Mouse (Mus musculus): ENCODE measurements around the gene Slc30a7. TPM values are rescaled to one million over a fixed set of nuclear protein-coding genes. Genes with fewer than 3 reads are reported as not detected.

Slc30a7 gene
- polyA plus RNA-seq, 1 experiment from 2014 or later, result 27.8 TPM

GRCm38 (mm10) chr3:116025701-116026100, 18.5 kb upstream of the Slc30a7 start:
- 95% methylated on average over 10 of the region's 10 CpGs for WGBS
- DNase-seq (ENCODE audit: low spot score) (no peak), ATAC-seq (replicated peaks; ENCODE audit: low FRiP score) (no peak)
- H3K4me2 ChIP-seq, result no peak overlapping the region
- H3K9ac ChIP-seq (ENCODE audit: low read depth, low read length), result no peak overlapping the region
- no peak overlapping the region for H3K27ac ChIP-seq (ENCODE audit: low read depth, low read length)
- H3K36me3 ChIP-seq (ENCODE audit: control insufficient read depth, insufficient read depth, low read length), result no peaks in the 10 kb centered on the region
- H3K27me3 ChIP-seq (replicated peaks; ENCODE audit: control insufficient read depth, insufficient read depth, low read length), result no peaks in the 10 kb centered on the region
- no peaks in the 10 kb centered on the region for H3K4me1 ChIP-seq (replicated peaks; ENCODE audit: control insufficient read depth, insufficient read depth, low read length)
- no peaks in the 10 kb centered on the region for H3K9me3 ChIP-seq (ENCODE audit: control insufficient read depth, low read length)
- no peak overlapping the region for H3K4me3 ChIP-seq (ENCODE audit: low read depth, low read length)

GRCm38 (mm10) chr3:116024669-116025068, 17.5 kb upstream of the Slc30a7 start:
- Histone ChIP-seq H3K36me3 (ENCODE audit: control insufficient read depth, insufficient read depth, low read length) (no peaks in the 10 kb centered on the region), H3K4me2 (no peak overlapping the region), H3K9ac (ENCODE audit: low read depth, low read length) (no peak overlapping the region), H3K4me1 (replicated peaks; ENCODE audit: control insufficient read depth, insufficient read depth, low read length) (no peaks in the 10 kb centered on the region), H3K27me3 (replicated peaks; ENCODE audit: control insufficient read depth, insufficient read depth, low read length) (no peaks in the 10 kb centered on the region), H3K4me3 (ENCODE audit: low read depth, low read length) (no peak overlapping the region), H3K27ac (ENCODE audit: low read depth, low read length) (no peak overlapping the region), H3K9me3 (ENCODE audit: control insufficient read depth, low read length) (no peaks in the 10 kb centered on the region)
- WGBS, result 86% methylated on average over 5 of the region's 5 CpGs
- no peak for DNase-seq (ENCODE audit: low spot score)
- ATAC-seq (replicated peaks; ENCODE audit: low FRiP score), result no peak

- no peaks in the 10 kb centered on the region for H3K36me3 ChIP-seq (ENCODE audit: control insufficient read depth, insufficient read depth, low read length)
- H3K4me3 ChIP-seq (ENCODE audit: low read depth, low read length), result no peak overlapping the region
- H3K27ac ChIP-seq (ENCODE audit: low read depth, low read length), result no peak overlapping the region; the same call in 1 of the 2 replicates
- no peak for DNase-seq (ENCODE audit: low spot score)
- no peak for ATAC-seq (replicated peaks; ENCODE audit: low FRiP score)
- H3K4me1 ChIP-seq (replicated peaks; ENCODE audit: control insufficient read depth, insufficient read depth, low read length), result no peaks in the 10 kb centered on the region
- H3K27me3 ChIP-seq (replicated peaks; ENCODE audit: control insufficient read depth, insufficient read depth, low read length), result no peaks in the 10 kb centered on the region
- H3K9me3 ChIP-seq (ENCODE audit: control insufficient read depth, low read length), result no peaks in the 10 kb centered on the region
- H3K9ac ChIP-seq (ENCODE audit: low read depth, low read length), result no peak overlapping the region
- H3K4me2 ChIP-seq, result no peak overlapping the region
- WGBS, result 88% methylated on average over 12 of the region's 12 CpGs
Measured at GRCm38 (mm10) chr3:116024236-116024635, 17.0 kb upstream of the Slc30a7 start.

GRCm38 (mm10) chr3:116019136-116019535, 11.9 kb upstream of the Slc30a7 start:
- Histone ChIP-seq H3K27ac (ENCODE audit: low read depth, low read length) (no peak overlapping the region), H3K4me2 (no peak overlapping the region), H3K4me1 (replicated peaks; ENCODE audit: control insufficient read depth, insufficient read depth, low read length) (no peaks in the 10 kb centered on the region), H3K27me3 (replicated peaks; ENCODE audit: control insufficient read depth, insufficient read depth, low read length) (no peaks in the 10 kb centered on the region), H3K36me3 (ENCODE audit: control insufficient read depth, insufficient read depth, low read length) (no peaks in the 10 kb centered on the region), H3K4me3 (ENCODE audit: low read depth, low read length) (no peak overlapping the region), H3K9ac (ENCODE audit: low read depth, low read length) (no peak overlapping the region), H3K9me3 (ENCODE audit: control insufficient read depth, low read length) (no peaks in the 10 kb centered on the region)
- WGBS, result 93% methylated on average over 5 of the region's 5 CpGs
- DNase-seq (ENCODE audit: low spot score), result no peak
- no peak for ATAC-seq (replicated peaks; ENCODE audit: low FRiP score)

GRCm38 (mm10) chr3:116018606-116019005, 11.4 kb upstream of the Slc30a7 start:
- H3K9ac ChIP-seq (ENCODE audit: low read depth, low read length), result no peak overlapping the region
- no peak for ATAC-seq (replicated peaks; ENCODE audit: low FRiP score)
- no peaks in the 10 kb centered on the region for H3K4me1 ChIP-seq (replicated peaks; ENCODE audit: control insufficient read depth, insufficient read depth, low read length)
- DNase-seq (ENCODE audit: low spot score), result no peak
- H3K27ac ChIP-seq (ENCODE audit: low read depth, low read length), result no peak overlapping the region
- H3K4me2 ChIP-seq, result no peak overlapping the region
- H3K9me3 ChIP-seq (ENCODE audit: control insufficient read depth, low read length), result no peaks in the 10 kb centered on the region
- H3K36me3 ChIP-seq (ENCODE audit: control insufficient read depth, insufficient read depth, low read length), result no peaks in the 10 kb centered on the region
- WGBS, result 75% methylated on average over 4 of the region's 4 CpGs
- no peaks in the 10 kb centered on the region for H3K27me3 ChIP-seq (replicated peaks; ENCODE audit: control insufficient read depth, insufficient read depth, low read length)
- H3K4me3 ChIP-seq (ENCODE audit: low read depth, low read length), result no peak overlapping the region

- DNase-seq (ENCODE audit: low spot score), result no peak
- no peak for ATAC-seq (replicated peaks; ENCODE audit: low FRiP score)
- Histone ChIP-seq H3K9ac (ENCODE audit: low read depth, low read length) (no peak overlapping the region), H3K27ac (ENCODE audit: low read depth, low read length) (no peak overlapping the region), H3K4me3 (ENCODE audit: low read depth, low read length) (no peak overlapping the region), H3K27me3 (replicated peaks; ENCODE audit: control insufficient read depth, insufficient read depth, low read length) (no peaks in the 10 kb centered on the region), H3K9me3 (ENCODE audit: control insufficient read depth, low read length) (no peaks in the 10 kb centered on the region), H3K36me3 (ENCODE audit: control insufficient read depth, insufficient read depth, low read length) (no peaks in the 10 kb centered on the region), H3K4me2 (no peak overlapping the region), H3K4me1 (replicated peaks; ENCODE audit: control insufficient read depth, insufficient read depth, low read length) (no peaks in the 10 kb centered on the region)
- 87% methylated on average over 13 of the region's 13 CpGs for WGBS
Measured at GRCm38 (mm10) chr3:116016116-116016515, 8.9 kb upstream of the Slc30a7 start.

- H3K4me3 ChIP-seq (ENCODE audit: low read depth, low read length), result no peak overlapping the region
- DNase-seq (ENCODE audit: low spot score), result no peak
- H3K27me3 ChIP-seq (replicated peaks; ENCODE audit: control insufficient read depth, insufficient read depth, low read length), result no peaks in the 10 kb centered on the region
- H3K4me2 ChIP-seq, result no peak overlapping the region
- H3K9ac ChIP-seq (ENCODE audit: low read depth, low read length), result no peak overlapping the region
- H3K4me1 ChIP-seq (replicated peaks; ENCODE audit: control insufficient read depth, insufficient read depth, low read length), result no peaks in the 10 kb centered on the region
- no peaks in the 10 kb centered on the region for H3K36me3 ChIP-seq (ENCODE audit: control insufficient read depth, insufficient read depth, low read length)
- WGBS, result 81% methylated on average over 6 of the region's 6 CpGs
- ATAC-seq (replicated peaks; ENCODE audit: low FRiP score), result no peak
- H3K27ac ChIP-seq (ENCODE audit: low read depth, low read length), result no peak overlapping the region
- no peaks in the 10 kb centered on the region for H3K9me3 ChIP-seq (ENCODE audit: control insufficient read depth, low read length)
Measured at GRCm38 (mm10) chr3:116014901-116015300, 7.7 kb upstream of the Slc30a7 start.

GRCm38 (mm10) chr3:116009622-116010344, 2.6 kb upstream of the Slc30a7 start:
- Histone ChIP-seq H3K4me1 (replicated peaks; ENCODE audit: control insufficient read depth, insufficient read depth, low read length) (peaks cover 15% of the 10 kb centered on the region), H3K9ac (ENCODE audit: low read depth, low read length) (no peak overlapping the region), H3K27ac (ENCODE audit: low read depth, low read length) (no peak overlapping the region), H3K36me3 (ENCODE audit: control insufficient read depth, insufficient read depth, low read length) (no peaks in the 10 kb centered on the region), H3K4me3 (ENCODE audit: low read depth, low read length) (no peak overlapping the region), H3K4me2 (no peak overlapping the region), H3K9me3 (ENCODE audit: control insufficient read depth, low read length) (no peaks in the 10 kb centered on the region), H3K27me3 (replicated peaks; ENCODE audit: control insufficient read depth, insufficient read depth, low read length) (no peaks in the 10 kb centered on the region)
- WGBS, result 88% methylated on average over 17 of the region's 17 CpGs
- DNase-seq (ENCODE audit: low spot score) (no peak), ATAC-seq (replicated peaks; ENCODE audit: low FRiP score) (no peak)

- Histone ChIP-seq H3K4me1 (replicated peaks; ENCODE audit: control insufficient read depth, insufficient read depth, low read length) (peaks cover 15% of the 10 kb centered on the region), H3K4me2 (peak overlapping the region; percentile 99), H3K4me3 (ENCODE audit: low read depth, low read length) (peak overlapping the region; percentile 94), H3K9me3 (ENCODE audit: control insufficient read depth, low read length) (no peaks in the 10 kb centered on the region), H3K36me3 (ENCODE audit: control insufficient read depth, insufficient read depth, low read length) (0 out of 2 replicates have a peak, but pooled peaks cover 2% of the 10 kb centered on the region), H3K27ac (ENCODE audit: low read depth, low read length) (peak overlapping the region; percentile 86), H3K27me3 (replicated peaks; ENCODE audit: control insufficient read depth, insufficient read depth, low read length) (no peaks in the 10 kb centered on the region), H3K9ac (ENCODE audit: low read depth, low read length) (peak overlapping the region; percentile 86)
- ATAC-seq (replicated peaks; ENCODE audit: low FRiP score) (peak; percentile 55), DNase-seq (ENCODE audit: low spot score) (peak; percentile 74)
- 1% methylated on average over 12 of the region's 12 CpGs for WGBS
Measured at GRCm38 (mm10) chr3:116007941-116008440, 785 bp upstream of the Slc30a7 start.
